Mouse (Mus musculus): ENCODE data around the gene Ninj2.

The Ninj2 gene

DNA sequence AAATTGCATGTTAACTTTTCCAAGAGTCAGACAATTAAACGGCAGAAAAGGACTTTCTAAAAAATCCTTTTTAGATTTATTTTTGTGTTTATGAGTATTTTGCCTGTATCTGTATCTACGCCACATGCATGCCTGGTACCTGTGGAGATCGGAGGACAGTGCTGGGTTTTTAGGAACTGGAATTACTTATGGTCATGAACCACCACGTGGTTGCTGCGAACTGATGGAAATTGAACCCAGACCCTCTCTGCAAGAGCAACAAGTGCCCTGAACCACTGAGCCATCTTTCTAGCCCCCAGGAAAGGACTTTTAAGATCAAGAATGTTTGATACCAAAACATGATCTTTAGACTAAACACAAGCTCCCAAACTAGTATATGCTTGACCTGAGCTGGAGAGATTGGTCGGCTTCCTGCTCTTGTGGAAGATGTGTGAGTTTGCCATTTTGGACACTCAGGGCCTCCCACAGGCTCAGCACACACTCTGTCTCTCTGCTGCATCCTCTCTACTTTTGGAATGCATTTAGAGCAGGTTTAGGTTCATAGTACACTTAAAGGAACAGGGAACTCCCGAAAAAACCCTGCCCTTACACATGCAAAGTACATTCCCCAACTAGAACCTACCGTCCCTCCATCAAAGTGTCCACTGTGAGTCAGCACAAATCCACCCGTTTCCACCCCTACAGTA lies 1.1 kb downstream of the Ninj2 start:
- DNase-seq (ENCODE audit: low spot score) = no peak

DNA sequence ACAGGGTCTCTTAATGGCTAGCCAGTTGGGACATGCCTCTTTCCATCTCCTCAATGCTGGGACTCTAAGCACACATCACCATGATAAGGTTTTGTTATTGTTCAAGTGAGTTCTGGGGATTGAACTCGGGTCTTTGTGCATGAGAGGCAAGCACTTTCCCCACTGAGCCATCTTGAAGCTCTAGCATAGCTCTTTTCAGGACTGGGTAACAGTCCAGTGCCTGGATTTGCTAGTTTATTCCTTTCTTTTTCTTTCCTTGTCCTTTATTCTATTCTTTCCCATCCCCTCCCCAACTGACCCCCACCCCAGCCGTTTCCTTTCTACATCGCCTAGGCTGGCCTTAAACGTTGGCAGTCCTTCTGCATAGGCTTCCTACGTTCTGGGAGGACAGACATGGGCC lies 1.9 kb downstream of the Ninj2 start:
- DNase-seq (ENCODE audit: low spot score) = no peak

DNA sequence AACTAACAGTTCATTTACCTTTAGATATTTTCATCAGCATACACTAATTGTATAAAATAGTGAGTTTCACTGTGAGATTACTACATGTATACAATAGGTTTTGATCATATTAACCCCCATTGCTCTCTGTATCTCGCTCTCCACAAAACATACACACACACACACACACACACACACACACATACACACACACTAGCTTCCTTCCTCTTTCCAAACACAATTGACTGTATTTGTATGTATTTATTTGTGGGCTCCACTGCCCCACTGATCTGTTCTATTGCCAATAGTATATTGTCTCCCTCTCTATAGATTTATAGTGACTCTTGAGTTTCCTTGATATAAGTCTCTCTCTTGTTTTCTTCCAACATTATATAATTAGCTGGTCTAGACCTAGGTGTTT lies 2.4 kb downstream of the Ninj2 start:
- no peak for DNase-seq (ENCODE audit: low spot score)

DNA sequence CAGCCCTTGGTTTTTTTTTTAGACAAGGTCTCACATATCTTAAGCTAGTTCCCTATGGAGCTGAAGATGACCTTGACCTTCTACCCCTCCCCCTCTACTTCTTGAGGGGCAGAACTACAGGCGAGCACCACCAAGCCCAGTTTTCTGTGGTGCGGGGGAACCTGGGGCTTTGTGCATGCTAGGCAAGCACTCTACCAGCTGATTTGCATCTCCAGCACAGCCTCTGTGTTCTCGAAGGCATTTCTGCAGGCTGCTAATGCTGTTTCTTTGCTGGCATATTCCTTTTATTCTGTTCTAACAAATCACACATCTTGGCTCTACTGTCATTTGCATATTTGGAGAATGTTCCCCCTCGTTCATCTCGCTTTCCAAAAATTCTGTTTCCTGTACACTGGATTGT lies 6.2 kb downstream of the Ninj2 start:
- DNase-seq (ENCODE audit: low spot score) = no peak

DNA sequence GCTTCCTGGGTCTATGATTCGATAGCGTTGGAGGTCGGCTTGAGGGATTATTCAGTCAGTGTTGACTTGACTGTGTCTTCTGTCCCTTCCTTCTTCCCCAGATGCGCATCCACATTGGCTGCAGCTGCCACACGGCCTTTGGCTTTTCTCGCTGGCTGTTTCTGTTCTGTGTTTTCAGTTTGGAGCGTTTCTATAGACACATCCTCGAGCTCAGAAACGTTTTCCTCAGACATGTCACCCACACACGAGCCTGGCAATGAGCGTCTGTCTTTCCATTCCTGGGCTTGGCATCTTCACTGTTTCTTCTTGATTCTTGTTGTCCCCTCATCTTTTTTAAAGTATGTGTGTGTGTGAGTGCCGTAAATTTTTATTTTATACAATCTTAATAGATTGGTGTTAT lies 8.1 kb downstream of the Ninj2 start:
- DNase-seq (ENCODE audit: low spot score) = no peak

DNA sequence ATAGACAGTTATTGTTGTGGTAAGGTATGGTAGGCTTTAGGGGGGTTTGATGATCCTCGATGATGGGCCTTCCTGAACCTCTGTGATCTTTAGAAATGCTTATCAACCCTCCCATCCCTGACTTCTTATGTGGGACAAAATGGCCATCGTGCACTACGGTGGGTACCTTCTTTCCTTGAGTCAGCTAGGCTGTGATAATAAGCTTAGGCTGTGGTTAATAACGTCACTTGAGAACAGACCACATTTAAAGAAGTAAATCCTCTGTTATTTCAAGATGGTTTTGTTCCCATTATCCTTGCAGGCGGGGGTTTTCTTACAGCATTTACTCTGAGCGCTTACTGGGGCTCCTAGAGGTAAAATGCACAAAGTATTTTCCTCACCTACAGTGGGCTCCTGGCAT lies 8.8 kb downstream of the Ninj2 start:
- DNase-seq (ENCODE audit: low spot score) = no peak

DNA sequence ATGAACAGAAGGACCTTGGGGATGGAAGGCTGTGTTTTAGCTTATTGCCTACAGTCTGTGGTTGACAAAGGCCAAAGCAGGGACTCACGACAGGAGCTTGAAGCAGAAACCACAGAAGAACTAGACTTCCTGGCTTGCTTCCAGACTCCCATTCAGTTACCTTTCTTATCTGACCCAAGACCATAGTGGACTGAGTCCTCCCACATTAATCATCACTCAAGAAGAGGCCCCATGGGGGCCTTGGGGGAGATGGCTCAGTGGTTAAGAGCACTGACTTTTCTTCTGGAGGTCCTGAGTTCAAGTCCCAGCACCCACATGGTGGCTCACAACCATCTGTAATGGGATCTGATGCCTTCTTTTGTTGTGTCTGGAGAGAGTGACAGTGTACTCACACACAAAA lies 10.0 kb downstream of the Ninj2 start:
- DNase-seq (ENCODE audit: low spot score) = no peak

DNA sequence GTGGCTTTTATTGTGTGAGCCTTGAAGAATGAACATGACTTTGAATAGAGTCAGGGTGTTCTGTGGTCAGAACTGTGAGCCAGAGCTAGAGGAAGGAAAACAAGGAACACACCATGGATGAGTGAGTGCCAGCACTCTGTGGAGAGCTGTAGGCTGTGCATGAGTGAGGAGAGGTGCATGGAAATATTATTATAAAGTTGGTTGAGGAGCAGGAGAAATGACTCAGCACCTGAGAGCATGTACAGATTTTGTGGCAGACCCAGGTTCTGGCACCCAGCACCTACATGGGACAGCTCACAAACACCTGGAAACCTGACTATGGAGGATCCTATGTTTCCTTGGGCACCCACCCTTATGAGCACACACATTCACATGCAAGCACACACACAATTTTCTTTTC lies 11.9 kb downstream of the Ninj2 start:
- no peak for DNase-seq (ENCODE audit: low spot score)

DNA sequence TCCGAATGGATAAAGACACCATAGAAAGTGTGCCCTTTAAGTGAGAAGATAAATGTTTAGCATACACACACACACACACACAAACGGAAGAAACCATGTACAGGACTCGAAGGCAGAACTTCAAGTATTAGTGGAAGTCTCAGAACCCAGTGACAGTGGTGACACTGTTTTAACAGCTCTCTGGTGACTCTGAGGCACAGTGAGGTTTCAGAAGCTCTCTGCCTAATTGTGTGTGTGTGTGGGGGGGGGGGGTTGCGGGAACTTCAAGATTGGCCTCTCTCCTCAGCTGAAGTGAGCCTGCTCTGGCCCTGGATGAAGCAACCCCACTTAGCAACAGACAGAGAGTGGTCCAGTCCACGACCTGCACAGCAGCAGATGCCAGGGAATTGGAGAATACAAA lies 14.4 kb downstream of the Ninj2 start:
- DNase-seq (ENCODE audit: low spot score) = no peak

DNA sequence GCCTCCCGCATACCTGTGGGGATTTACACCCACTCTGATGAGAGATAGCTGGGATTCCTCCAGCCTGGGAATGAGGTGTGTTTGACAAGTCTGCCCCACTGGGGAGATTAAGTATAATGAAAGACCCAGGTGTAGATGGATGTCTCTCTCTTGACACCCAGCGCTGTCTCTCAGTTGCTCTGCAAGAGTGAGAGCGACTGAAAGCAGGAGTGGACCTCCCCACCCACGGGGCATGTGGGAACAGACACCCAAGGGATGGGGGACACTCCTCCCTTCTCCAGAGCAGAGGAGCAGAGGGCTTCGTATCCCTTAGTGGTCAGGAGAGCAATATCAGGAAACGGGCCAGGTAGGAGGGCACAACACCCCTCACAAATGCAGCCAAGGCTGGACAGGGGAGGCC lies 14.9 kb downstream of the Ninj2 start:
- no peak for DNase-seq (ENCODE audit: low spot score)

DNA sequence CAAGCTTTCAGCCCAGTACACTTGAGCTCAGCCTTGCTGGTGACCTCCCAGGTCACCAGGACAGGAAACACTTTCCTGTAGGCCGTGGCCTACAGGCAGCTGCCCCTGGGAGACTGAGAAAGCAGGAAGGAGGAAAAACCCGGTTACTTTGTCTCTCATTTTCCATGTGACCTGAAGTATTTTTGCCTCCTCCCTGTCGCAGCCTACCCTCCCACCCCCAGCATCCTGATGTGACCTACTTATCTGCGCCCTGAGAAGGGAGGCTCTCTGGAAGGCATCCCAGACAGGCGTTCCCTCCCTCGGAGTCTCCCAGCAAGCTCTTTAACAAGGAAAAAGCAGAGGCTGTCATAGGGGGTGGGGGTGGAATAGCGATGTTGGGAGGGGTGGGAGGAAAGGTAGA lies 16.0 kb downstream of the Ninj2 start:
- DNase-seq (ENCODE audit: low spot score) = no peak

DNA sequence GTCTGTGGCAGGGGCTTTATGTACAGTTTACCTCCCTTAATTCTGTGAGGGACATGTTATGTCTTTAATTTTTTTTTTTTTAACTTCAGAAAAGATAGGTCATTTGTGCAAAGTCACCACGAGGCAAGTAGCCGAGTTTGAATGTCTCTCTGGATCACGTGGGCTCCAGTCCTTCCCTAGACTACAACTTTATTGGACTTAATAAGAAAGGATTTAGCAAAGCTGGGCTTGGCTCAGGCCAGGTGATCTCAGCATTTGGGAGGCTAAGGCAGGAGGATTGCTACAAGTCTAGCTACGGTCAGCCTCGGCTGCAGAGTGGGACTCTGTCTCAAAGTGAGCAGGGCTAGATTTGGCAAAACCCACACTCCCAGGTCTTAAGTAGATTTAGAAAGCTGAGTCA lies 16.8 kb downstream of the Ninj2 start:
- no peak for DNase-seq (ENCODE audit: low spot score)

DNA sequence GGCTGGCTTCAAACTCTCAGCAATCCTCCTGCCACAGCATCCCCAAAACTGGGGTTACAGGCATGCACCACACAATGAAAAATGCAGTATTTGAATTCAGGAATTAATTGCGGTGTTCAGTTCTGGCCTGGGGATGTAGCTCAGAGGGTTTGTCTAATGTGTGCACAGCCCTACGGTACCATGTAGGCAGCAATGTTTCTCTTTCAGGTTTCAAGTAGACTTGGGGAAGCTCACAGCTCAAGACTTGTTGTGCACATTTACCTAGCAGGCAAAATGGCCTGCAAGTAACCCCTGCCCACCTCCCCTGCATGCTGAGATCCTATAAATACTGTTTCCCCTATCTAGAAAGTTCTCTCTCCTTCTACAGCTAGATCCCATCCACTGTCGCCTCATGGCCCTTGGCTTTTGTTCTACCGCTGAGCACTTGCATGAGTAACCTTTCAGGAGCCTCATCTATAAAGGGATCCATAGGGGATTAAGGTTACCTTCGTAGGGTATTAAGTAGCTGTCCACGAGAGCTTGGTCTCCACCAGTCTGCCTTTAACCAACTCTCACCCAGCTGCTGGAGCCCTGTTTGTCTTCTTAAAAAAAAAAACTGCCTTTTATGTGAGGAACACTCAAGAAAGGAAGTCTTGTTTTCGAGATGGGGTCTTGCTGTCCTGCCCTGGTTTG lies 17.7 kb downstream of the Ninj2 start:
- no peak for DNase-seq (ENCODE audit: low spot score)

DNA sequence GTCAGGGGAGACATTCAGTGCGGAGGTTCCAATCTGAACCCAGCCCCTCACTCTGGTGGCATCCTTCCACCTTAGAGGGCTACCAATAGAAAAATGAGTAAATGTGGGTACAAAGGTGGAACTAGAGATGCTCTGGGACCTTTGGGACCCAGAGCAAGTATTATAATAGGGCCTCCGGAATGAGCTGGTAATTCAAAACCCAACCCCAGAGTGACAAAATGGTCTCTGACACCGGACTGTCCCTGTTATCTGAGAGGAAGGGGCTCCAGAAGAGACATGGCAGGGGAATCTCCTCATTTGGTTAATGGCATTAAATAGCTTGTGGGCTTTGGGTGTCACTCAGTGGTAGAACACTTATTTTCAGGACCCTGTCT lies 18.2 kb downstream of the Ninj2 start:
- DNase-seq (ENCODE audit: low spot score) = no peak

DNA sequence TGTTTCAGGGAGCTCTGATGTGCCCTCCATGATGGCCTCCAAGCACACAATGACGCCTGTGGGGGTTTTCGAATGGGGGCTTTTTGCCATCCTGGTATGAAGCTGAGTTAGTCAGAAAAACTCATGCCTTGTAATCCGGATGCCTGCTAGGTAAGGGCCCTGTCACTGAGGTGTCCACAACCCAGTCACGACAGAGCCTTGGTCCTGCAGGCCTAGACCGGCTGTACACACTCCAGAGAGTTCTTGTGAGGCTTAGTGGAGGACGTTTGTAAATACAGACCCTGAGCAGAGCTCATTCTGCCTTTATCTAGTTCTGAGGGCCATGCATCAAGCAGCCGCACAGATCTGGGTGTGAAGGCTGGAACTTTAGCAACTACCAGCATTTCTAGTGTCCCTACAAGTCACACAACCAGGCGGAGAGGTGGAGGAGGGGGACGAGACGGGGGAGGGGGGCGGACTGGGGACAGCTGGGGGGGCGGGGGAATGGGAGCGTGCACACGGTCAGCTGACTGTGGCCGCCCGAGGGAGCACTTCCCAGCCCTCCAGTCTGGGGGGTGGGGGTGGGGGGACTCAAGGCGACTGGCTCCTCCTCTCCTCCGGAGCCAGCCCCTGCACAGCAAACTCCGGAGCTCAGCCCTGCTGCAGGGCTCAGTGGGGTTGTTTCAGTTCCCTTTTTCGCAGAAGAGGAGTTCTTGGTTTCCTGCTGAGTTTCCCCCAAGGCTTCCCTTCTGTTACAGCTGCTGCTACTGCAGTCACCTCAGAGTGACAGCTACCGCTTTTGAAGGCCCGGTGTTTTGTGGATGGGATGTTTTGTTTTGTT lies 19.0 kb downstream of the Ninj2 start:
- DNase-seq (ENCODE audit: low spot score) = peak; percentile 65

DNA sequence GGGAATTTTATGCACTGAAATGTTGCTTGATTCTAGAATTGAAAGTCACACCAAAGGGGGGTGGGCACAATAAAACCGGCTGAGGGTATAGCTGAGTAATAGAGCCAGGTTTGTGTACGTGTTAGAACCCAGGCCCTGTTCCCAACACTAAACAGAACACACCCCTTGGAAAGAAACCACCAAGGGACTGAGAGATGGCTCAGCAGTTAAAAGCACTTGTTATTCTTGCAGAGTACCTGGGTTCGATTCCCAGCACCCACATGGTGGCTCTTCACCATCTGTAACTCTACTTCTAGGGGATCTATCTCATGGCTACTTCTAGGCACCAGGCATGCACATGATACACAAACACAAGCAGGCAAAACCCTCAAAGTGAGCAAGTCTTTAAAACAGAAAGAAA lies 20.7 kb downstream of the Ninj2 start:
- no peak for DNase-seq (ENCODE audit: low spot score)

DNA sequence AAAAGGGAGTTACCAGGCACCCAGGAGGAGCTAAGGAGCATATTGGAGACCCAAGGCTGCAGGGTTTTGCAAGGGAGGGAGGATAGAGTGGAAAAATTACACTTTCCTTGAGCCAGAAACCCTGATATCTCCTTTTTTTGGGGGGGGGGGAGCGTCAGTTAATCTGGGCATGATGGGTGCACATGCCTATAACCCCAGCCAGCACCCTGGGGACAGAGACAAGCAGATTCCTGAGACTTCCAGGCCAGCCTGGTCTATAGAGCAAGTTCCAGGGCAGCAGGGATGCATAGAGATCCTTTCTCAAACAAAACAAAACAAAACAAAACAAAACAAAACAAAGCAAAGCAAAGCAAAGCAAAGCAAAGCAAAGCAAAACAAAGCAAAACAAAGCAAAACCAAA lies 21.1 kb downstream of the Ninj2 start:
- no peak for DNase-seq (ENCODE audit: low spot score)

DNA sequence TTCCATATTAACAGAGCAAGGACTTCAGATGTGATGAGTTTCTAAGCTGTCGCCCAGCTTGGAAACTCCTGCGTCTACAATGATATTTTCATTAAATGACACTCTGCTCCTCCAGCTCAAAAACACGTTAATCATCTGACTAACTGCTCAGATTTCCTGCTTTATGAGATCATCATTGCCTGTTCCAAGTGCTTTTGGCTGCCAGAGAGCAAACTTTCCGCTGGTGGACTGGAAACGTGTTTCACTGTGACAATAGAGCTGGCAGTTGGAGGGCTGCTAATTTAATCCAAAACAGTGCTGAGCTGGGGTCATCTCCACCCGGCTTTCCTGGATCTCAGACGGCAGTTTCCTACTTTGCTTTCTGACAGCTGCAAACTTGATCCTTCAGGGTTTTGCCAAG lies 21.5 kb downstream of the Ninj2 start:
- DNase-seq (ENCODE audit: low spot score) = peak; percentile 65

DNA sequence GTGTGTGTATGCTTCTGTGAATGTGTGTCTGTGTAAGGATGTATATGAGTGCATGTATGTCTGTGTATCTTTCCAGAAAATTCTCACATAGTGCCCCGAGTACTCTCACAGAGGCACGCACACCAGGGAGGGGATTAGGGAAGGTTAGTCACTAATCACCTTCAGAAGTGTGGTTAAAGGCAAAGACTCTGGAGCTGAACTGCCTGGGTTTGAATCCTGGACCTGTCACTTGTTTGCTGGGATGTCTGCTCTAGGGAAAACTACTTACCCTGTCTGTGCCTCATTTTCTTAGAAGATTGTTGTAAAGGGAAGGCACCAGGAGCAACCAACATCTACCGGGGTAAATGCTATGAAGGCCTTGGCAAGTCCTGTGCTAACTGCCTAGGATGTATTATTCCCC lies 22.3 kb downstream of the Ninj2 start:
- DNase-seq (ENCODE audit: low spot score) = no peak

DNA sequence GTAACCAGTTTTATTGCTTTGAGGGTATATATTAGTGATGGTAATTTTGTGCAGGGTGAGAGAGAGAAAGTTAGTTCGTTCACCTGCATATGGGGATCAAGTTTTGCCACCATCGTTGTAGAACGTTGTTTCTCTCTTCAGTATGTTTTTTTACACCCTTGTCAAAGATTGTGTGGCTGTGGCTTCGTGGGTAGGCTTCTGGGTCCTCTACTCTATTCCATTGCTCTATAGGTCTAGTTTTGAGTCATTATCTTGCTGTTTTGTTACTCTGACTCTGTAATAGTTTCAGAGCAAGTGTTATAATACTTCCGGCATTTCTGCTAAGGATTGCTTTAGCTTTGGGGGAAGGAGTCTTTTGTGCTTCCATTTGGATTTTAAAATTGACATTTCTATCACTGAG lies 26.7 kb downstream of the Ninj2 start:
- no peak for DNase-seq (ENCODE audit: low spot score)

DNA sequence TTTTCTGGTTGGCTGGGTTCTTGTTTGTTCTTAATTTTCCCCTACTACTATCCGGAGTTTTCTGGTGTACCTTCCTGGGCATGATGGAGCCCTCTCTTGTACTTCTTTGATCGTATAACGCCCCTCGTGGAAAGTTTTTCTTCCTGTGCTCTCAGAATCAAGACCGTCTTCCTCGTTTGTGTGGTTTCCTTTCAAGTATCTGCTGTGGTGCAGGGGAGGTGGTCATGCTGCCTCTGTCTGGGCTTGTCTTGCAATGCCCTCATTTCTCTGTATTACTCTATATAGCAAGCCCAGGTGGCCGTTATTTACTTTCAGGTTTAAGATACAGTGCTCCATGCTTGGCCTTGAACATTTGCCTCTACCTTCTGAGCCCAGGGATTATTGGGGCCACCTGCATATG lies 31.5 kb downstream of the Ninj2 start:
- DNase-seq (ENCODE audit: low spot score) = no peak

DNA sequence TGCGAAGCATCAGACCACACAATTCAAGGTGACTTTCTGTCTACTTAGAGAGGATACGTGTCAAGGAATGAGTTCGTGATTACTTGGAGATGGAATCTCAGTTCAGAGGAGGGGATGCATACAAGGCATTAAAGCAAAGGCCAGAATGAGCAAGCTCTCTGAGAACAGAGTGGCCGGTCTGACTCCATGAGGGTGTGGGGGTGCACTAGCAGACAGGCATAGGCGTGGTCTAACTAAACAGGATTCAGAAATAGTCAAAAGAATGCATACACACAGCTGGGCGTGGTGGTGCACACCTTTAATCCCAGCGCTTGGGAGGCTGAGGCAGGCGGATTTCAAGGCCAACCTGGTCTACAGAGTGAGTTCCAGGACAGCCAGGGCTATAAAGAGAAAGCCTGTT lies 33.3 kb downstream of the Ninj2 start:
- DNase-seq (ENCODE audit: low spot score) = no peak

DNA sequence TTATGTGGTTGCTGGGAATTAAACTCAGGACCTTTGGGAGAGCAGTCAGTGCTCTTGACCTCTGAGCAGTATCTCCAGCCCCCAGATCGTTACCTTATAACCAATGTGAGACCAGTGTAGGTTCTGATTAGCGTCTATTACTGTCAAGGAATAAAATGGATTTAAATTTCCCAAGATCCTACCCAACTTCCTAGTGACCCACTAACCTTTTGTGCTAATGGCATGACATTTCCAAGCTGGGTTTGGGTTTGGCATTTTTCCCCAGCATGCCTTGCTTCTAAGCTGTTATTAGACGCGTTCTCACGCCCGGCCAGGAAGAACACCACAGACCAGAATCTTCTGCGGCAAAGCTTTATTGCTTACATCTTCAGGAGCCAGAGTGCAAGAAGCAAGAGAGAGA lies 34.2 kb downstream of the Ninj2 start:
- no peak for DNase-seq (ENCODE audit: low spot score)

DNA sequence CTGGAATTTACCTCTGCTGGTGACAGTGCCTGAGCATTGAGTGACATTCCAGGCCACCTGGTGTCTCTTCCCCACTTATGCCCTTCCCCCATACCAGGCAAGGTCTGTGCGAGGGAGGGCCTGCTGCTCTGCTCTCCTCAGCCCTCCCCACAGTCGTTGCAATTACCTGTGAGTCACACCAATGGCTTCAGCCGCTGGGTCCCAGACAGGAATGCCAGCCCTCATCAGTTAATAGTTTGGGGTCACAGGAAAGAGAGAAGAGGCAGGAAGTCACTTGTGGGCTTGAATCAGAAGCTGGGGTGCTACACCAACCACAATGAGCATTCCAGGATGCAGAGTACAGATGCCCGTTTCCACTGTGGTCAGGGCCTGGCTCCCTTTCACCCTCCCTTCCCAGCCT lies 41.6 kb downstream of the Ninj2 start:
- DNase-seq (ENCODE audit: low spot score) = no peak

All from layer of hippocampus, adult 11-12 months (tissue).